Mouse (Mus musculus): Measurements from ENCODE around the gene Glra3. TPM values are rescaled to one million over a fixed set of nuclear protein-coding genes. Genes with fewer than 3 reads are reported as not detected.

Gene Glra3
- total RNA-seq, 2 experiments from 2014 or later, result not detected

DNA sequence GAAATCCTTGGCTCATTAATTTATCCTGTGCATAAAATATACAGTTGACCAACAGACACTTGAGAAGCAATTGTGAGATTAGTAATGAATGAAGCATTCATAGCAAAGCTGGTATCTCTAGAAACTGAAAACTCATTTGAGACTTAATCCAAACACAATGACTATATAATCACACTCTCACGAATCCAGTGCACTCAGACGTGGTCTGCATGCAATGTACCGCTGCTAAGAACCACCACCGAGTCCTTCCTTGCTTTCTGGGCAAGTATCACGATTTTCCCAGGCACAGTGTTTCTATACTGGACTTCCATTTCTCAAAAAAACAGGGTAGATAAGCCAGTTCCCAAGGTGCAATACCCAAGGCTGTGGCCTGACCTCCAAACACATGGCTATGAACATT is 211.3 kb downstream of the Glra3 start:
- intact Hi-C loops (cut with DNase I), result no loop called here
- no peak for TF ChIP-seq CTCF (IDR thresholded peaks at IDR 0.05)
- Histone ChIP-seq H3K27ac (no peak overlapping the region), H3K4me3 (no peak overlapping the region)
- DNase-seq, result no peak

DNA sequence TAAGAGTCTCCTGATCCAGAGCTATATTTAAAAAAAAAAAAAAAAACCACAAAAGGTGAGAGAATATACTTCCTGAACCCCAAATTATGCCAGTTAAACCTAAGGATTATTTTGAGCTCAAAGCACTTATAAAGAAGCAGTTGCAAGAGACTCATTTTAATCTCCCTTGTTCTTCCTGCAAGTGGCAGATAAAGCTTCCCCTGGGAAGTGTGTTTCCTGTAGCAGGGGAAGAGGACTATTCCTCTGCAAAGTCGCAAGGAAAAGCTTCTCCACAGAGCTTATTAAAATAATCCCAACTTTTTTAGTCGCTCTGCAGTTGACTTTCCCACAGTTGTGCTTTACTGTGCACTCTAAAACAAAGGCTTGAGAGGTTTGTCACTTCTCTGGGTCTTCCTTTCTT is 218.7 kb downstream of the Glra3 start:
- Histone ChIP-seq H3K4me3 (no peak overlapping the region), H3K27ac (no peak overlapping the region)
- intact Hi-C loops (cut with DNase I), result no loop called here
- TF ChIP-seq CTCF (IDR thresholded peaks at IDR 0.05), result no peak
- DNase-seq, result no peak

Other genes starting within 250 kb of the Glra3 start
- gene Adam29, start 33.5 kb upstream of the Glra3 start, total RNA-seq (2021), result not detected